Mouse (Mus musculus) hindbrain, embryonic 15.5 days (tissue): ENCODE measurements around the gene Col12a1. TPM values are rescaled to one million over a fixed set of nuclear protein-coding genes. Genes with fewer than 3 reads are reported as not detected.
"Not testable (repeated sequence)": the region's sequence is repeated elsewhere in the genome, so short reads cannot be mapped to it uniquely, and the experiment has no call there.

Experiments used
- ATAC-seq: fragments of 200-750 bp; cut with Nextera tagmentation; 2 replicates; pipeline ENCODE4 v1.8.0; 2017; ENCODE audit warnings: low read depth, moderate number of reproducible peaks, moderate TSS enrichment; ENCODE audit not compliant: low FRiP score
- H3K27ac ChIP-seq: fragments of 300-500 bp; sonication (generic); replicated peaks from 2 replicates; pipeline ENCODE4 v1.5.1; 2015; ENCODE audit warnings: mild to moderate bottlenecking, inconsistent platforms
- H3K27me3 ChIP-seq: fragments of 300-500 bp; sonication (generic); 2 replicates; pipeline ENCODE4 v1.6.1; 2015; ENCODE audit warnings: control low read depth, inconsistent platforms
- H3K36me3 ChIP-seq: fragments of 300-500 bp; sonication (generic); 2 replicates; pipeline ENCODE4 v1.6.1; 2015; ENCODE audit warnings: control low read depth, inconsistent platforms
- H3K4me1 ChIP-seq: fragments of 300-500 bp; sonication (generic); replicated peaks from 2 replicates; pipeline ENCODE4 v1.6.1; 2015; ENCODE audit warnings: control low read depth, inconsistent platforms
- H3K4me2 ChIP-seq: fragments of 300-500 bp; sonication (generic); 2 replicates; pipeline ENCODE4 v1.6.1; 2015; ENCODE audit warnings: moderate library complexity, mild to moderate bottlenecking, inconsistent platforms
- H3K4me3 ChIP-seq: fragments of 300-500 bp; sonication (generic); 2 replicates; pipeline ENCODE4 v1.5.1; 2015; ENCODE audit warnings: mild to moderate bottlenecking, inconsistent platforms
- H3K9ac ChIP-seq: fragments of 300-500 bp; sonication (generic); 2 replicates; pipeline ENCODE4 v1.6.1; 2015; ENCODE audit warnings: inconsistent platforms
- H3K9me3 ChIP-seq: fragments of 300-500 bp; sonication (generic); 2 replicates; pipeline ENCODE4 v1.6.1; 2016; ENCODE audit warnings: control low read depth, inconsistent platforms
- WGBS: fragments of 180-500 bp; shearing (Covaris S2); methylation state at CpG from one replicate; pipeline ENCODE4 v1.1.7; 2015; 5-methylcytosine and 5-hydroxymethylcytosine counted together
- polyA plus RNA-seq: library from polyadenylated mRNA; unstranded; fragments of >200 nt; fragmentation: Nextera tagmentation; extraction: Ambion mirVana; gene quantifications from 2 replicates; pipeline ENCODE4 v1.2.1, GENCODE M21; 2015

Gene Col12a1
- polyA plus RNA-seq, 1 experiment from 2014 or later, result 5.9 TPM

- H3K27me3 ChIP-seq, result no peaks in the 10 kb centered on the region
- ATAC-seq, result no peak
- WGBS, result 15% methylated on average over 1 of the region's 1 CpGs
These were observed 32.6 kb downstream of the Col12a1 start for GRCm38 (mm10) chr9:79686049-79686448.

GRCm38 (mm10) chr9:79680453-79681240 lies 38.0 kb downstream of the Col12a1 start:
- Histone ChIP-seq H3K4me2 (no peak overlapping the region), H3K9me3 (no peaks in the 10 kb centered on the region), H3K9ac (no peak overlapping the region), H3K4me3 (no peak overlapping the region), H3K4me1 (no peaks in the 10 kb centered on the region), H3K27me3 (no peaks in the 10 kb centered on the region), H3K27ac (no peak overlapping the region), H3K36me3 (no peaks in the 10 kb centered on the region)
- WGBS, result 77% methylated on average over 4 of the region's 4 CpGs
- ATAC-seq, result no peak

More at GRCm38 (mm10) chr9:79686049-79686448, 32.6 kb downstream of the Col12a1 start:
- Histone ChIP-seq H3K9ac (no peak overlapping the region), H3K4me1 (peaks cover 15% of the 10 kb centered on the region), H3K4me2 (no peak overlapping the region), H3K27ac (no peak overlapping the region), H3K36me3 (no peaks in the 10 kb centered on the region), H3K4me3 (no peak overlapping the region), H3K9me3 (no peaks in the 10 kb centered on the region)

- H3K27ac ChIP-seq, H3K9me3 ChIP-seq, H3K36me3 ChIP-seq, H3K4me1 ChIP-seq, H3K27me3 ChIP-seq, H3K4me2 ChIP-seq, H3K4me3 ChIP-seq, ATAC-seq, H3K9ac ChIP-seq: not testable (repeated sequence)
- WGBS, result 89% methylated on average over 1 of the region's 1 CpGs
These were observed 49.8 kb downstream of the Col12a1 start for GRCm38 (mm10) chr9:79668806-79669205.

GRCm38 (mm10) chr9:79653327-79654150 lies 65.1 kb downstream of the Col12a1 start:
- no peaks in the 10 kb centered on the region for H3K4me1 ChIP-seq
- H3K4me3 ChIP-seq, result no peak overlapping the region
- H3K4me2 ChIP-seq, result no peak overlapping the region
- 88% methylated on average over 16 of the region's 16 CpGs for whole genome bisulfite sequencing
- ATAC-seq, result no peak
- no peaks in the 10 kb centered on the region for H3K27me3 ChIP-seq
- H3K9me3 ChIP-seq, result no peaks in the 10 kb centered on the region
- H3K27ac ChIP-seq, result no peak overlapping the region
- H3K36me3 ChIP-seq, result no peaks in the 10 kb centered on the region
- H3K9ac ChIP-seq, result no peak overlapping the region

- ATAC-seq, result no peak
- Histone ChIP-seq H3K27ac (no peak overlapping the region), H3K4me3 (no peak overlapping the region), H3K9ac (no peak overlapping the region), H3K4me1 (no peaks in the 10 kb centered on the region), H3K9me3 (no peaks in the 10 kb centered on the region), H3K27me3 (no peaks in the 10 kb centered on the region), H3K36me3 (no peaks in the 10 kb centered on the region), H3K4me2 (no peak overlapping the region)
- WGBS, result 80% methylated on average over 9 of the region's 9 CpGs
These were observed 70.0 kb downstream of the Col12a1 start for GRCm38 (mm10) chr9:79648587-79648986.

- H3K9me3 ChIP-seq, result no peaks in the 10 kb centered on the region
- H3K4me3 ChIP-seq, result no peak overlapping the region
- H3K4me1 ChIP-seq, result no peaks in the 10 kb centered on the region
- no peaks in the 10 kb centered on the region for H3K27me3 ChIP-seq
- ATAC-seq, result no peak
- no peak overlapping the region for H3K27ac ChIP-seq
- 80% methylated on average over 3 of the region's 3 CpGs for WGBS
- no peak overlapping the region for H3K9ac ChIP-seq
- no peaks in the 10 kb centered on the region for H3K36me3 ChIP-seq
- H3K4me2 ChIP-seq, result no peak overlapping the region
These were observed 72.9 kb downstream of the Col12a1 start for GRCm38 (mm10) chr9:79645757-79646156.

- no peaks in the 10 kb centered on the region for H3K9me3 ChIP-seq
- no peak overlapping the region for H3K27ac ChIP-seq
- no peak overlapping the region for H3K4me2 ChIP-seq
- no peak overlapping the region for H3K9ac ChIP-seq
- H3K4me1 ChIP-seq, result no peaks in the 10 kb centered on the region
- ATAC-seq, result no peak
- H3K36me3 ChIP-seq, result no peaks in the 10 kb centered on the region
- no peak overlapping the region for H3K4me3 ChIP-seq
- WGBS, result 80% methylated on average over 11 of the region's 11 CpGs
- H3K27me3 ChIP-seq, result no peaks in the 10 kb centered on the region
These were observed 79.1 kb downstream of the Col12a1 start for GRCm38 (mm10) chr9:79639430-79640090.

- Histone ChIP-seq H3K9ac (no peak overlapping the region), H3K27me3 (no peaks in the 10 kb centered on the region), H3K27ac (no peak overlapping the region), H3K9me3 (no peaks in the 10 kb centered on the region), H3K36me3 (no peaks in the 10 kb centered on the region), H3K4me3 (no peak overlapping the region), H3K4me1 (no peaks in the 10 kb centered on the region), H3K4me2 (no peak overlapping the region)
- WGBS, result 83% methylated on average over 4 of the region's 4 CpGs
- no peak for ATAC-seq
These were observed 80.8 kb downstream of the Col12a1 start for GRCm38 (mm10) chr9:79637879-79638278.

GRCm38 (mm10) chr9:79634076-79634475 lies 84.6 kb downstream of the Col12a1 start:
- no peak for ATAC-seq
- no peaks in the 10 kb centered on the region for H3K4me1 ChIP-seq
- WGBS, result 93% methylated on average over 1 of the region's 1 CpGs
- no peak overlapping the region for H3K4me2 ChIP-seq
- H3K27ac ChIP-seq, result no peak overlapping the region
- H3K36me3 ChIP-seq, result no peaks in the 10 kb centered on the region
- H3K9me3 ChIP-seq, result no peaks in the 10 kb centered on the region
- H3K27me3 ChIP-seq, result no peaks in the 10 kb centered on the region
- no peak overlapping the region for H3K4me3 ChIP-seq
- no peak overlapping the region for H3K9ac ChIP-seq

GRCm38 (mm10) chr9:79631186-79631585 lies 87.4 kb downstream of the Col12a1 start:
- Histone ChIP-seq H3K27ac (no peak overlapping the region), H3K4me3 (no peak overlapping the region), H3K4me1 (no peaks in the 10 kb centered on the region), H3K36me3 (no peaks in the 10 kb centered on the region), H3K9me3 (no peaks in the 10 kb centered on the region), H3K9ac (no peak overlapping the region), H3K4me2 (no peak overlapping the region), H3K27me3 (no peaks in the 10 kb centered on the region)
- 88% methylated on average over 7 of the region's 7 CpGs for WGBS
- no peak for ATAC-seq

GRCm38 (mm10) chr9:79618839-79619597 lies 99.6 kb downstream of the Col12a1 start:
- no peaks in the 10 kb centered on the region for H3K27me3 ChIP-seq

More at GRCm38 (mm10) chr9:79618839-79619597, 99.6 kb downstream of the Col12a1 start:
- no peaks in the 10 kb centered on the region for H3K4me1 ChIP-seq
- no peak overlapping the region for H3K27ac ChIP-seq
- H3K9me3 ChIP-seq, result no peaks in the 10 kb centered on the region
- ATAC-seq, result no peak
- no peak overlapping the region for H3K4me2 ChIP-seq
- no peak overlapping the region for H3K4me3 ChIP-seq
- 87% methylated on average over 6 of the region's 6 CpGs for WGBS
- no peaks in the 10 kb centered on the region for H3K36me3 ChIP-seq
- no peak overlapping the region for H3K9ac ChIP-seq
